Mouse (Mus musculus) olfactory bulb, adult 2 months (tissue): Measurements from ENCODE around the gene Alox12.

Experiments
- CTCF ChIP-seq: fragments of 200-500 bp; IDR thresholded peaks from 2 replicates; pipeline ENCODE4 v1.5.1; 2012; ENCODE audit warnings: low read depth, mild to moderate bottlenecking, low read length, moderate library complexity; ENCODE audit not compliant: insufficient read depth
- POLR2A ChIP-seq: fragments of 200-500 bp; IDR thresholded peaks from 2 replicates; pipeline ENCODE4 v1.6.1; 2012; ENCODE audit warnings: mild to moderate bottlenecking, low read depth, low read length, moderate library complexity; ENCODE audit not compliant: insufficient read depth

- TF ChIP-seq CTCF (no peak), POLR2A (no peak)
Observed at GRCm38 (mm10) chr11:70265819-70266218, 10.7 kb upstream of the Alox12 start.
